Mouse (Mus musculus) MEL (cell line): ENCODE measurements around the gene Foxj2. TPM values are rescaled to one million over a fixed set of nuclear protein-coding genes. Genes with fewer than 3 reads are reported as not detected.
A peak's percentile ranks its signal among the peaks of the same experiment; 100 is the strongest.

Experiments used
- DNase-seq: peaks from one replicate; pipeline ENCODE4 v3.0.0; 2011; ENCODE audit warnings: low read depth, low spot score
- H3K27ac ChIP-seq: 2 replicates; pipeline ENCODE4 v1.5.1; 2012; ENCODE audit warnings: low read depth, mild to moderate bottlenecking, control low read depth, low read length, moderate library complexity; ENCODE audit not compliant: control insufficient read depth
- H3K27me3 ChIP-seq, 2 experiments: fragments of 150-350 bp in 1 of 2; sonication (generic) in 1 of 2; 2 replicates each; pipeline ENCODE4 v1.6.1; 2012; ENCODE audit warnings: low read length in 2 of 2, mild to moderate bottlenecking in 2 of 2, improper control_type of control experiment in 1 of 2, moderate library complexity in 1 of 2; ENCODE audit not compliant: insufficient read depth in 2 of 2, control insufficient read depth in 1 of 2
- H3K36me3 ChIP-seq, 2 experiments: 2 replicates each; pipeline ENCODE4 v1.6.1; 2012 to 2014; ENCODE audit warnings: low read length in 2 of 2, improper control_type of control experiment in 1 of 2, inconsistent platforms in 1 of 2, mild to moderate bottlenecking in 1 of 2; ENCODE audit not compliant: insufficient read depth in 2 of 2, control insufficient read depth in 1 of 2
- H3K4me1 ChIP-seq, 2 experiments: fragments of 150-350 bp in 1 of 2; sonication (generic) in 1 of 2; 2 replicates each; pipeline ENCODE4 v1.6.1; 2012; ENCODE audit warnings: low read length in 2 of 2, improper control_type of control experiment in 1 of 2, mild to moderate bottlenecking in 1 of 2; ENCODE audit not compliant: insufficient read depth in 2 of 2, control insufficient read depth in 1 of 2
- H3K4me3 ChIP-seq, 2 experiments: fragments of 150-350 bp in 1 of 2; sonication (generic) in 1 of 2; 2 replicates each; pipeline ENCODE4 v1.5.1; 2012; ENCODE audit warnings: low read depth in 2 of 2, low read length in 2 of 2, mild to moderate bottlenecking in 2 of 2, moderate library complexity in 2 of 2, control low read depth in 1 of 2, improper control_type of control experiment in 1 of 2; ENCODE audit not compliant: control insufficient read depth in 1 of 2, insufficient read depth in 1 of 2
- H3K79me2 ChIP-seq: 2 replicates; pipeline ENCODE4 v1.6.1; 2012; ENCODE audit warnings: mild to moderate bottlenecking, low read length, moderate library complexity; ENCODE audit not compliant: control insufficient read depth, poor library complexity, insufficient read depth
- H3K9ac ChIP-seq: 2 replicates; pipeline ENCODE4 v1.6.1; 2012; ENCODE audit warnings: low read depth, mild to moderate bottlenecking, control low read depth, low read length, moderate library complexity; ENCODE audit not compliant: control insufficient read depth, poor library complexity, severe bottlenecking
- H3K9me3 ChIP-seq: fragments of 150-350 bp; sonication (generic); replicated peaks from 2 replicates; pipeline ENCODE4 v1.6.1; 2012; ENCODE audit warnings: mild to moderate bottlenecking, low read length, improper control_type of control experiment, moderate library complexity; ENCODE audit not compliant: insufficient read depth
- CHD1 ChIP-seq: IDR thresholded peaks from 2 replicates; pipeline ENCODE4 v1.6.1; 2012; ENCODE audit warnings: low read depth, mild to moderate bottlenecking, inconsistent platforms, low read length, improper control_type of control experiment
- CTCF ChIP-seq, 3 experiments: IDR thresholded peaks in 2 of 3; conservative IDR thresholded peaks in 1 of 3; 2 replicates each; pipeline ENCODE4 v1.5.1; 2011 to 2012; ENCODE audit warnings: low read length in 3 of 3, low read depth in 2 of 3, mild to moderate bottlenecking in 2 of 3, improper control_type of control experiment in 1 of 3, inconsistent platforms in 1 of 3, mixed read lengths in 1 of 3, moderate library complexity in 1 of 3; ENCODE audit not compliant: control insufficient read depth in 1 of 3, insufficient read depth in 1 of 3, poor library complexity in 1 of 3, severe bottlenecking in 1 of 3
- ELF1 ChIP-seq: IDR thresholded peaks from 2 replicates; pipeline ENCODE4 v1.6.1; 2014; ENCODE audit warnings: low read depth, mild to moderate bottlenecking, inconsistent platforms, low read length, improper control_type of control experiment, moderate library complexity
- GATA1 ChIP-seq: IDR thresholded peaks from 2 replicates; pipeline ENCODE4 v1.6.1; 2011; ENCODE audit warnings: low read depth, low read length, improper control_type of control experiment
- KAT2A ChIP-seq: conservative IDR thresholded peaks from 2 replicates; pipeline ENCODE4 v1.6.1; 2012; ENCODE audit warnings: low read depth, low read length, improper control_type of control experiment, inconsistent platforms
- MAFK ChIP-seq: IDR thresholded peaks from 2 replicates; pipeline ENCODE4 v1.6.1; 2011; ENCODE audit warnings: low read depth, mild to moderate bottlenecking, low read length, improper control_type of control experiment, borderline replicate concordance
- MAX ChIP-seq: IDR thresholded peaks from 2 replicates; pipeline ENCODE4 v1.6.1; 2011; ENCODE audit warnings: low read length, improper control_type of control experiment
- MAZ ChIP-seq: IDR thresholded peaks from 2 replicates; pipeline ENCODE4 v1.6.1; 2012; ENCODE audit warnings: low read depth, mild to moderate bottlenecking, inconsistent platforms, low read length, improper control_type of control experiment
- MXI1 ChIP-seq: IDR thresholded peaks from 2 replicates; pipeline ENCODE4 v1.6.1; 2011; ENCODE audit warnings: mild to moderate bottlenecking, low read depth, low read length, improper control_type of control experiment
- MYB ChIP-seq: IDR thresholded peaks from 2 replicates; pipeline ENCODE4 v1.6.1; 2011; ENCODE audit warnings: mild to moderate bottlenecking, low read depth, low read length, improper control_type of control experiment
- NELFE ChIP-seq: IDR thresholded peaks from 2 replicates; pipeline ENCODE4 v1.6.1; 2011; ENCODE audit warnings: low read depth, low read length, improper control_type of control experiment
- POLR2A ChIP-seq, 2 experiments: IDR thresholded peaks; 2 replicates each; pipeline ENCODE4 v1.6.1; 2011 to 2012; ENCODE audit warnings: low read length in 2 of 2, mild to moderate bottlenecking in 2 of 2, control low read depth in 1 of 2, improper control_type of control experiment in 1 of 2, low read depth in 1 of 2, moderate library complexity in 1 of 2; ENCODE audit not compliant: control insufficient read depth in 1 of 2, insufficient read depth in 1 of 2, poor library complexity in 1 of 2
- RAD21 ChIP-seq: IDR thresholded peaks from 2 replicates; pipeline ENCODE4 v1.6.1; 2011; ENCODE audit warnings: mild to moderate bottlenecking, low read depth, low read length, improper control_type of control experiment
- SMC3 ChIP-seq: IDR thresholded peaks from 2 replicates; pipeline ENCODE4 v1.6.1; 2011; ENCODE audit warnings: low read depth, low read length, improper control_type of control experiment
- TAL1 ChIP-seq: IDR thresholded peaks from 2 replicates; pipeline ENCODE4 v1.6.1; 2012; ENCODE audit warnings: mild to moderate bottlenecking, inconsistent platforms, low read length, moderate library complexity, mixed read lengths
- TBP ChIP-seq: IDR thresholded peaks from 2 replicates; pipeline ENCODE4 v1.8.0; 2011; ENCODE audit warnings: low read depth, low read length, improper control_type of control experiment
- ZC3H11A ChIP-seq: IDR thresholded peaks from 2 replicates; pipeline ENCODE4 v1.6.1; 2012; ENCODE audit warnings: low read depth, mild to moderate bottlenecking, inconsistent platforms, low read length, improper control_type of control experiment
- ZKSCAN1 ChIP-seq: IDR thresholded peaks from 2 replicates; pipeline ENCODE4 v1.6.1; 2012; ENCODE audit warnings: low read depth, mild to moderate bottlenecking, inconsistent platforms, low read length, improper control_type of control experiment, moderate library complexity
- polyA plus RNA-seq, 2 experiments: library from polyadenylated mRNA; stranded (reverse) in 1 of 2; unstranded in 1 of 2; fragments of >175 nt in 1 of 2; fragments of >200 nt in 1 of 2; gene quantifications; 2 replicates each; pipeline versions ENCODE4 v1.2.1 to v1.2.4; 2012; ENCODE audit warnings: low replicate concordance in 2 of 2, low read depth in 1 of 2; ENCODE audit not compliant: insufficient read length in 2 of 2, insufficient read depth in 1 of 2, missing spikeins in 1 of 2
- total RNA-seq: library from RNA; depleted of rRNA; stranded (reverse); fragments of 300-350 nt; gene quantifications from 2 replicates; pipeline ENCODE4 v1.2.3, GENCODE M21; 2012

The Foxj2 gene
- total and polyA plus RNA-seq, 3 experiments = 2.2 to 8.6 TPM; not detected in 1

- Histone ChIP-seq H3K36me3 (peaks cover 0 to 19% of the 10 kb centered on the region in 2 experiments; a peak in 2 of 4 replicates), H3K79me2 (no peaks in the 10 kb centered on the region; the same call in none of the 2 replicates), H3K27ac (peak overlapping the region; percentile 96), H3K4me3 (peak overlapping the region; percentile 67 to 86), H3K9ac (peak overlapping the region; percentile 89), H3K27me3 (no peaks in the 10 kb centered on the region), H3K9me3 (no peaks in the 10 kb centered on the region), H3K4me1 (peaks cover 11 to 16% of the 10 kb centered on the region in 2 experiments)
- TF ChIP-seq MAZ (peak; percentile 14; the same call in 1 of the 2 replicates), ZC3H11A (0 out of 2 replicates have a peak, but pooled peaks have one; percentile 4), MAFK (no peak), CTCF (IDR thresholded peaks at IDR 0.05 in 2 of 3, conservative IDR thresholded peaks at IDR 0.05 in 1 of 3; ENCODE audit: control insufficient read depth in 1 of 3, insufficient read depth in 1 of 3, low read depth in 2 of 3, low read length in 3 of 3, poor library complexity in 1 of 3, severe bottlenecking in 1 of 3) (peak in 1 of 3 experiments; percentile 41; a peak in 2 of 6 replicates), CHD1 (0 out of 2 replicates have a peak, but pooled peaks have one; percentile 36), KAT2A (no peak; the same call in 1 of the 2 replicates), ZKSCAN1 (no peak), TBP (no peak), MXI1 (no peak), TAL1 (no peak), MYB (no peak), POLR2A (IDR thresholded peaks at IDR 0.05; ENCODE audit: control insufficient read depth in 1 of 2, insufficient read depth in 1 of 2, low read depth in 1 of 2, low read length in 2 of 2, poor library complexity in 1 of 2) (peak in 1 of 2 experiments; percentile 12; a peak in 1 of 4 replicates)
- peak; percentile 91 for DNase-seq
Observed at GRCm38 (mm10) chr6:122811771-122812600, 7.7 kb upstream of the Foxj2 start.

DNA sequence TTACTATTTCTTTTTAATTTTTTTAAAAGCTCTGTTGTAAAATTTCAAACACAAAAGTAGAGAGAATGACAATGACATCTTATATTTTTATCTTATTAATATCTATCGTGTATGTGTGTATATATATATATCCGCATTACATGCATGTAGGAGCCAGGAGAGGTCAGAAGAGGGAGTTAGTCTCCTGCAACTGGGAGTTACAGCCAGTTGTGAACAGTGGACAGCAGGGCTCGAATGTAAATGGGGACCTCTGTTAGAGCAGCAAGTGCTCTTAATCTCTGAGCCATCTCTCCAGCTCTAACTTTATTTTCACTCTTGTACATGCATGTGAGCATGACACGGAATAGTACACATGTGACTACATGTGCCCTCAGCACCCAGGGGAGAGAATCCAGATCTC, 7.0 kb upstream of the Foxj2 start:
- peak overlapping the region; percentile 29 for H3K27ac ChIP-seq
- peak overlapping the region; percentile 25 to 86 for H3K4me3 ChIP-seq
- no peaks in the 10 kb centered on the region for H3K9me3 ChIP-seq
- DNase-seq = peak; percentile 72
- H3K27me3 ChIP-seq = no peaks in the 10 kb centered on the region
- no peaks in the 10 kb centered on the region; the same call in none of the 2 replicates for H3K79me2 ChIP-seq
- peaks cover 12 to 21% of the 10 kb centered on the region in 2 experiments for H3K4me1 ChIP-seq
- H3K9ac ChIP-seq = peak overlapping the region; percentile 49
- TF ChIP-seq MXI1 (peak; percentile 54; the same call in 1 of the 2 replicates), RAD21 (peak; percentile 55), MAX (peak; percentile 55; the same call in 1 of the 2 replicates), GATA1 (0 out of 2 replicates have a peak, but pooled peaks have one; percentile 21), SMC3 (peak; percentile 41; the same call in 1 of the 2 replicates), ELF1 (no peak), NELFE (no peak; the same call in 1 of the 2 replicates), CTCF (IDR thresholded peaks at IDR 0.05 in 2 of 3, conservative IDR thresholded peaks at IDR 0.05 in 1 of 3; ENCODE audit: control insufficient read depth in 1 of 3, insufficient read depth in 1 of 3, low read depth in 2 of 3, low read length in 3 of 3, poor library complexity in 1 of 3, severe bottlenecking in 1 of 3) (peak; percentile 4 to 54 (median 25); a peak in 3 of 6 replicates)
- peaks cover 0 to 22% of the 10 kb centered on the region in 2 experiments; a peak in 2 of 4 replicates for H3K36me3 ChIP-seq
